Mouse (Mus musculus): ENCODE results near the gene Xylb. TPM values are rescaled to one million over a fixed set of nuclear protein-coding genes. Genes with fewer than 3 reads are reported as not detected.
"Not testable (repeated sequence)": the region's sequence is repeated elsewhere in the genome, so short reads cannot be mapped to it uniquely, and the experiment has no call there.

The Xylb gene
- polyA plus RNA-seq, 1 experiment, result 7.8 TPM

DNA sequence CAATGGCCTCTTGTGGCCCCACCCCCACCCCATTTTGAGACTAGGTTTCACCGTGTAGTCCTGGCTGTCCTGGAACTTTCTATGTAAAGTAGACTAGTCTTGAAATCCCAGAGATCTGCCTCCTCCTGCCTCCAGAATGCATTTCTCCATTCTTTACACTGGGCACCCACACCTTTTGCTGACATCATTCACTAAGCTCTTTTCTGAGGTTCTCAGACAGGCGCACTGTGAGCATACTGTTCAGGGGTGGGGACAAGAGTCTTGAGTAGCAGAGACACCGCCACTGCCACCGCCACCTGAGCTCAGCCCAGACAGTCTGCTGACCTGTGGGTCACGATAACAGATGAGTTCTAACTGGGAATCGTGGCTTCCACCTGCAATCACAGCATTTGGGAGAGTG lies 1.2 kb upstream of the Xylb start:
- Histone ChIP-seq H3K27ac (ENCODE audit: insufficient read depth, low read length) (no peak overlapping the region), H3K4me3 (ENCODE audit: insufficient read depth, low read length) (no peak overlapping the region)
- TF ChIP-seq CTCF (IDR thresholded peaks at IDR 0.05; ENCODE audit: extremely low read depth, insufficient read depth, low read length) (no peak), POLR2A (IDR thresholded peaks at IDR 0.05; ENCODE audit: extremely low read depth, insufficient read depth, low read length) (no peak)

DNA sequence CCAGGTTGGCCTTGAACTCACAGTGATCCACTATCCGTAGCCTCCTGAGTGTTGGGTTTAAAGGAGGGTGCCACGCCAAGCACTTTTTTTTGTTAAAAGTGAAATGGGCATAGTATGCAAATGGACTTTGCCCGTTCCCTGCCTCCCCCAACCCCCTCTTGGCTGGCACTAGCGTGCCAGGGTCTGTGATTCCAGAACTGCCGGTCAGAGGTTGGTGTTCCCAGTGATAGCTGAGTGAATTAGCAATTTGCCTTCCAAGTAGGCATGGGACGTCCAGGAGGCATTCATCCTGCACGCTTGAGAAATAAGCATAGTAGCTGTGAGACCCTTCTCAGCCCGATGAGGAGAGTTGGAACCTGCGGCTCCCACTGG lies 863 bp downstream of the Xylb start:
- Histone ChIP-seq H3K4me3 (ENCODE audit: insufficient read depth, low read length) (peak overlapping the region; percentile 31; the same call in 1 of the 2 replicates), H3K4me1 (ENCODE audit: control insufficient read depth, insufficient read depth, low read length) (no peaks in the 10 kb centered on the region), H3K27ac (ENCODE audit: insufficient read depth, low read length) (no peak overlapping the region)
- no peak for TF ChIP-seq POLR2A (IDR thresholded peaks at IDR 0.05; ENCODE audit: extremely low read depth, insufficient read depth, low read length)
- no peak for TF ChIP-seq CTCF (IDR thresholded peaks at IDR 0.05; ENCODE audit: extremely low read depth, insufficient read depth, low read length)

More for the DNA sequence above, 1.2 kb upstream of the Xylb start:
- no peaks in the 10 kb centered on the region for H3K4me1 ChIP-seq (ENCODE audit: control insufficient read depth, insufficient read depth, low read length)

GRCm38 (mm10) chr9:119361416-119361815 lies 4.2 kb downstream of the Xylb start:
- no peak for TF ChIP-seq POLR2A (IDR thresholded peaks at IDR 0.05; ENCODE audit: extremely low read depth, insufficient read depth, low read length)

GRCm38 (mm10) chr9:119363229-119363628 lies 6.0 kb downstream of the Xylb start:
- no peak overlapping the region for H3K27ac ChIP-seq (ENCODE audit: insufficient read depth, low read length)
- H3K4me1 ChIP-seq (ENCODE audit: control insufficient read depth, insufficient read depth, low read length), result no peaks in the 10 kb centered on the region
- no peak overlapping the region for H3K4me3 ChIP-seq (ENCODE audit: insufficient read depth, low read length)
- TF ChIP-seq POLR2A (IDR thresholded peaks at IDR 0.05; ENCODE audit: extremely low read depth, insufficient read depth, low read length), result no peak
- no peak for TF ChIP-seq CTCF (IDR thresholded peaks at IDR 0.05; ENCODE audit: extremely low read depth, insufficient read depth, low read length)

More at GRCm38 (mm10) chr9:119361416-119361815, 4.2 kb downstream of the Xylb start:
- Histone ChIP-seq H3K4me3 (ENCODE audit: insufficient read depth, low read length) (no peak overlapping the region), H3K4me1 (ENCODE audit: control insufficient read depth, insufficient read depth, low read length) (no peaks in the 10 kb centered on the region), H3K27ac (ENCODE audit: insufficient read depth, low read length) (no peak overlapping the region)

GRCm38 (mm10) chr9:119365284-119365683 lies 8.1 kb downstream of the Xylb start, which contains the start of gene Slc22a14:
Gene Slc22a14, minus strand, starts transcription at chr9:119365553.
- no peak for TF ChIP-seq POLR2A (IDR thresholded peaks at IDR 0.05; ENCODE audit: extremely low read depth, insufficient read depth, low read length)
- no peak for TF ChIP-seq CTCF (IDR thresholded peaks at IDR 0.05; ENCODE audit: extremely low read depth, insufficient read depth, low read length)
- H3K27ac ChIP-seq (ENCODE audit: insufficient read depth, low read length), result no peak within 1 kb of the TSS
- no peaks in the 10 kb centered on the region for H3K4me1 ChIP-seq (ENCODE audit: control insufficient read depth, insufficient read depth, low read length)
- no peak within 1 kb of the TSS for H3K4me3 ChIP-seq (ENCODE audit: insufficient read depth, low read length)

GRCm38 (mm10) chr9:119368367-119368766 lies 11.2 kb downstream of the Xylb start:
- H3K27ac ChIP-seq (ENCODE audit: insufficient read depth, low read length), result no peak overlapping the region
- no peaks in the 10 kb centered on the region for H3K4me1 ChIP-seq (ENCODE audit: control insufficient read depth, insufficient read depth, low read length)
- TF ChIP-seq POLR2A (IDR thresholded peaks at IDR 0.05; ENCODE audit: extremely low read depth, insufficient read depth, low read length) (no peak), CTCF (IDR thresholded peaks at IDR 0.05; ENCODE audit: extremely low read depth, insufficient read depth, low read length) (no peak)
- no peak overlapping the region for H3K4me3 ChIP-seq (ENCODE audit: insufficient read depth, low read length)

GRCm38 (mm10) chr9:119370770-119371169 lies 13.6 kb downstream of the Xylb start:
- not testable (repeated sequence) for H3K4me1 ChIP-seq (ENCODE audit: control insufficient read depth, insufficient read depth, low read length); H3K27ac ChIP-seq (ENCODE audit: insufficient read depth, low read length)

GRCm38 (mm10) chr9:119371251-119371650 lies 14.1 kb downstream of the Xylb start:
- H3K27ac ChIP-seq (ENCODE audit: insufficient read depth, low read length), result no peak overlapping the region
- no peak overlapping the region for H3K4me3 ChIP-seq (ENCODE audit: insufficient read depth, low read length)
- TF ChIP-seq CTCF (IDR thresholded peaks at IDR 0.05; ENCODE audit: extremely low read depth, insufficient read depth, low read length) (no peak), POLR2A (IDR thresholded peaks at IDR 0.05; ENCODE audit: extremely low read depth, insufficient read depth, low read length) (no peak)
- H3K4me1 ChIP-seq (ENCODE audit: control insufficient read depth, insufficient read depth, low read length), result no peaks in the 10 kb centered on the region

More at GRCm38 (mm10) chr9:119370770-119371169, 13.6 kb downstream of the Xylb start:
- not testable (repeated sequence) for H3K4me3 ChIP-seq (ENCODE audit: insufficient read depth, low read length)

DNA sequence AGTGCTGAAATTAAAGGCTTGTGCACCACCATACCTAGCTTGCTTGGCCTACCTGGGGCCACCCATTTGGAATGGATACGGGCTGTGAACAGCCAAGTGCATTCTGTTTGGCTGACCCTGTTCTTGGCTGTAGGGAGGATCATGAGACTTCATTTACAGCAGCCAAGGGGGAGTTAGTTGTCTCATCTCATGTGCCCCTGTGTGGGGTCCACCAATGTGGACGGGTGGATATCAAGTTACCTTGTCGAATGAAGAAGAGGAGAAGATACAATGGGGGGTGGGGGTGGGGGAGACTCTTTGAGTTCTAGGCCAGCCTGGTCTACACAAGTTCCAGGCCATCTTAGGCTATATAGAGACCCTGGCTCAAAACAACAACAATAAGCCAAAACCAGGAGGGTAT lies 17.8 kb downstream of the Xylb start:
- Histone ChIP-seq H3K4me3 (ENCODE audit: insufficient read depth, low read length) (no peak overlapping the region), H3K4me1 (ENCODE audit: control insufficient read depth, insufficient read depth, low read length) (no peaks in the 10 kb centered on the region), H3K27ac (ENCODE audit: insufficient read depth, low read length) (no peak overlapping the region)
- TF ChIP-seq CTCF (IDR thresholded peaks at IDR 0.05; ENCODE audit: extremely low read depth, insufficient read depth, low read length) (no peak), POLR2A (IDR thresholded peaks at IDR 0.05; ENCODE audit: extremely low read depth, insufficient read depth, low read length) (no peak)

- no peak overlapping the region for H3K27ac ChIP-seq (ENCODE audit: insufficient read depth, low read length)
- no peak for TF ChIP-seq POLR2A (IDR thresholded peaks at IDR 0.05; ENCODE audit: extremely low read depth, insufficient read depth, low read length)
- TF ChIP-seq CTCF (IDR thresholded peaks at IDR 0.05; ENCODE audit: extremely low read depth, insufficient read depth, low read length), result no peak
- no peaks in the 10 kb centered on the region for H3K4me1 ChIP-seq (ENCODE audit: control insufficient read depth, insufficient read depth, low read length)
- H3K4me3 ChIP-seq (ENCODE audit: insufficient read depth, low read length), result no peak overlapping the region
Observed at GRCm38 (mm10) chr9:119375556-119375955, 18.4 kb downstream of the Xylb start.

GRCm38 (mm10) chr9:119378231-119378630 lies 21.1 kb downstream of the Xylb start:
- no peak overlapping the region for H3K4me3 ChIP-seq (ENCODE audit: insufficient read depth, low read length)
- TF ChIP-seq CTCF (IDR thresholded peaks at IDR 0.05; ENCODE audit: extremely low read depth, insufficient read depth, low read length) (no peak), POLR2A (IDR thresholded peaks at IDR 0.05; ENCODE audit: extremely low read depth, insufficient read depth, low read length) (no peak)

More at GRCm38 (mm10) chr9:119378231-119378630, 21.1 kb downstream of the Xylb start:
- H3K27ac ChIP-seq (ENCODE audit: insufficient read depth, low read length), result no peak overlapping the region
- H3K4me1 ChIP-seq (ENCODE audit: control insufficient read depth, insufficient read depth, low read length), result no peaks in the 10 kb centered on the region
